Mouse (Mus musculus) B cell, adult 67 days (primary cell): Measurements from ENCODE around the gene Fez1. TPM values are rescaled to one million over a fixed set of nuclear protein-coding genes. Genes with fewer than 3 reads are reported as not detected.

Experiments
- total RNA-seq, 2 experiments: library from RNA; stranded (reverse); gene quantifications; 4 replicates each; pipeline ENCODE4 v1.2.4; 2023

Gene Fez1
- not detected for total RNA-seq

DNA sequence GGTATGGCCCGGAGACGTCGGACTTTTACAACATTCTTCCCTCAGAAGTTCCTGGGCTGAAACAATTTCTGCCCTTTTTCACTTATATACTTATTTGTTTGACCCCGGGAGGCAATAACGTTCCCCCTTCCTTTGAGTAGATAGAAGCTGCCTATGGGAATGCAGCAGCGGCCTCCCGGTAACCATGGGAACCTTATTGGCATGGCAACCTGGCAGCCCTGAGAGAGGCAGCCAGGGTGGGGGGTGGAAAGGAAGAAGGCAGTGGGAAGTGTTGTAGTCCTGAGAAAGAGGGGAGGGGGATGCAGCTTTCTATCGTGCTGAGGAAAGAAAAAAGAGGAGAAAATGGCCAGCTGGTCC, at the start of gene Fez1:
TSS of gene Fez1 (plus strand) at position 221 of the 357 bp plus-strand sequence.

DNA sequence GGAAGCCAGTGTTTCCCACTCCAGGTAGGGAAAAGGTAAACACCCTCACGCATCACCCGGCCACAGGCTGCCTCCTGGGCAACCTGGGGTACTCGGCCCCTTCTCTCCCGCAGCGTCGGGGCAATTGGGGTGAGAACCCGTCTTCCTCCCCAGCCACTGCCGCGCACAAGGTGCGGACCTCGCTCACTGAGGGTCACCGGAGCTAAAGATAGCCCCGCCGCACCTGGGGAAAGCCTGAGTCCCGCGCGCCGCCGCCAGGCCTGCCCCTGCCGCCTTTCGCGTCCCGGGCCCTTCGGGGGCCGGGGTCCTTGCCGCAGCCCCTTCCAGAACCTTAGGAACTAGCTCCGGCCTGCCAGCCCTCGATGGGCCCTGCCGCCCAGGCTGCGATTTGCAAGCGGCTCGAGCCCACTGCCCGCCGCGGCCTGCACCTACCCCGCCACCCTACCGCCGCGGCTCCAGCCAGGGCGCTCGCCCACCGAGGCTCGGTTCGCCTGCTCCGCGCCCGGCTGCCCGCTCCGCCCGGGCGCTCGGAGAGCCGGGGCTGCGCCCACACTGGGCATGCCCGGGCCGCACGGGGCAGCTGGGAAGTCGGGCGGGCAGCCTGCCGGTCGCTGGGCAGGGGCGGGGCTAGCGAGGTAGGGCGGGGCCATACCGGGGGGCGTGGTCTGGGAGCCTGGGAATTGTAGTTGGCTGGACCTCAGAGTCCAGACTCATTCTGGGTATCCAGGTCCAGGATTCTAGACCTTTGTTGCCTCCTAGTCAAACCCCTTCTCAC, 24.7 kb upstream of the Fez1 start, which contains the start of gene Ei24:
TSS of gene Ei24 (minus strand) at position 613 of the 775 bp plus-strand sequence.

Other genes with a start within 250 kb of the Fez1 start
- gene Gm17689, start 239.2 kb upstream of the Fez1 start, total RNA-seq, result not detected
- gene A630095E13Rik, start 178.5 kb upstream of the Fez1 start, total RNA-seq, result not detected
- not detected for gene Acrv1, start 128.6 kb upstream of the Fez1 start, total RNA-seq
- gene Chek1, start 94.8 kb upstream of the Fez1 start, total RNA-seq, result 1 to 10 TPM; 6.2 to 10.0 TPM
- 100 to 1,000 TPM; 137 to 145 TPM for gene Stt3a, start 54.2 kb upstream of the Fez1 start, total RNA-seq
- 10 to 100 TPM; 35.5 to 45.4 TPM for gene Ei24, start 24.5 kb upstream of the Fez1 start, total RNA-seq